Mouse (Mus musculus): ENCODE results near the gene Cd33. TPM values are rescaled to one million over a fixed set of nuclear protein-coding genes. Genes with fewer than 3 reads are reported as not detected.
A peak's percentile ranks its signal among the peaks of the same experiment; 100 is the strongest.

Gene Cd33
- polyA plus RNA-seq (2016; fragmentation: Nextera tagmentation; extraction: Ambion mirVana), result 1.5 and 1.6 TPM in 2 replicates

DNA sequence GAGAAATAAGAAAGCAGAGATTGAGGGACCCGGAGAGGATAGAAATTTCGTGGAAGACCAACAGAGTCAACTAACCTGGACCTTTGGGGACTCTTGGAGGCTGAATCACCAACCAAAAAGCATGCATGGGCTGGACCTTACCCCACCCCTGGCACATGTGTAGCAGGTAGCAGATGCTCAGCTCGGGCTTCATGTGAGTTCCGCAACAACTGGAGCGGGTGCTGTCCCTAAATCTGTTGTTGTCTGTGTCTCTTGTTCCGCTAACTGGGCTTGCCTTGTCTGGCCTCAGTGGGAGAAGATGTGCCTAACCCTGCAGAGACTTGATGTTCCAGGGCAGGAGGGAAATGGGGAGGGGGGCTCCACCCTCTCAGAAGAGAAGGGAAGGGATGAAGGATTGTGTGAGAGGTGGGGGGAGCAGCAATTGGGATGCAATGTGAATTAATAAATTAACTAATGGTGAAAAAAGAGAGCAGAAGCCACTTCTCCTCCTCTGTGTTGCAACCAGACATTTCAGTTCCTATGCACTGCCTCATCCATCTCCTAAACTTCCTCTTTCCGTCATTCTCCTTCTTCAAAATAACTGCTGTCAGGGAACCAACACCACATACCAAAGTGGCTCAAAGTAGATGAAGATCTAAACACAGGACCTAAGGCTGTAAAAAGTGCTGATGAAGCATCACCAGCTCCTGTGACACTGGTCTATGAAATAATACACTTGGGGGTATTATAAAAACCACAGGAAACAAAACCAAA lies at the start of gene Cd33:
TSS of gene Cd33 (minus strand) at position 204 of the 753 bp plus-strand sequence.
- Histone ChIP-seq H3K9ac (no peak within 1 kb of the TSS), H3K9me3 (replicated peaks) (no peaks in the 10 kb centered on the region), H3K4me2 (no peak within 1 kb of the TSS), H3K27me3 (replicated peaks) (no peaks in the 10 kb centered on the region), H3K27ac (no peak within 1 kb of the TSS), H3K36me3 (no peaks in the 10 kb centered on the region), H3K4me1 (no peaks in the 10 kb centered on the region), H3K4me3 (no peak within 1 kb of the TSS)
- WGBS (ENCODE audit: insufficient replicate concordance), result 42% methylated on average over 7 of the region's 7 CpGs
- ATAC-seq, result no peak

GRCm38 (mm10) chr7:43584790-43585189 lies 40.6 kb upstream of the Cd33 start:
- WGBS (ENCODE audit: insufficient replicate concordance), result 77% methylated on average over 5 of the region's 5 CpGs
- Histone ChIP-seq H3K27me3 (replicated peaks) (no peaks in the 10 kb centered on the region), H3K4me2 (no peak overlapping the region), H3K27ac (no peak overlapping the region), H3K4me3 (no peak overlapping the region), H3K9me3 (replicated peaks) (no peaks in the 10 kb centered on the region), H3K4me1 (peaks cover 17% of the 10 kb centered on the region), H3K9ac (no peak overlapping the region), H3K36me3 (peaks cover 61% of the 10 kb centered on the region)
- no peak for ATAC-seq

GRCm38 (mm10) chr7:43580526-43580925 lies 36.3 kb upstream of the Cd33 start:
- no peak overlapping the region for H3K27ac ChIP-seq
- WGBS (ENCODE audit: insufficient replicate concordance), result 77% methylated on average over 5 of the region's 5 CpGs
- peak overlapping the region; percentile 70 for H3K9ac ChIP-seq
- H3K9me3 ChIP-seq (replicated peaks), result no peaks in the 10 kb centered on the region
- no peaks in the 10 kb centered on the region for H3K27me3 ChIP-seq (replicated peaks)
- H3K4me2 ChIP-seq, result peak overlapping the region; percentile 88
- peaks cover 19% of the 10 kb centered on the region for H3K36me3 ChIP-seq
- H3K4me3 ChIP-seq, result peak overlapping the region; percentile 75
- H3K4me1 ChIP-seq, result peaks cover 17% of the 10 kb centered on the region
- ATAC-seq, result no peak

DNA sequence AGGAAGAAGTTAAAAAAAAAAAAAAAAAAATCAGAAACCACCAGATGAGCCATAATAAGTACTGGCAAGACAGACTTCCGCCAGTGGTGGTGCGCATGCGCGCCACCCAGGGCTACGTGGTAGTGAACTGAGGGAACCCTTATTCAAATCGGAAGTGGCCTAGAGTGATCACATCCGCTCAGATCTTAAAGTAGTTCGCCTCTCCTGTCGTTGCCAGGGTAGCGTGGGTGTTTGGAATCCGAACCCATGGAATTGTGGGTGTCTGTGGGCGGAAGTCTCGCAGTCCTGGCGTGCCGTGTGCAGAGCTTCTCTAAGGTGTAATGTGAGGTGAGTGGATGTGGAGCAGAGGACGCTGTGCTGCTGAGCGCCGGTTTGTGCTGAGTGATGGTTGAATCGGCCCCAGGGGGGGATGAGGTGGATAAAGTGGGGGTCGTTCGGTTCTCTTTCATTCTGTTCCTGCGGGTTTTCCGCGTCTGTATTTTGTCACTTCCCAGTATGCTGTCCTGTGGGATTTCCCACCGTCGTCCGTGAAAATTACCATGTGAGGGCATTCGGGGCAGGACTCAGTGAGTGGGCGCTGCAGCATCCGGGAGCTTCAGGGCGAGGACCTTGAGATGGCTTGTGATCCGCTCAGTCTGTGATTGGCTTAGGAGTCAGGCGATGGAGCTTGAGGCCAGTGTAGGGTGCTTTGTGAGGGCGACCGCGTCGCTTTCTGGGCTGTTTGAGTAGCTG lies 35.4 kb upstream of the Cd33 start, which contains the start of gene Zfp719:
TSS of gene Zfp719 (plus strand) at position 171 of the 732 bp plus-strand sequence.
- peak within 1 kb of the TSS; percentile 78 for H3K27ac ChIP-seq
- WGBS (ENCODE audit: insufficient replicate concordance), result under 1% methylated on average over 37 of the region's 37 CpGs

GRCm38 (mm10) chr7:43571216-43571615 lies 27.0 kb upstream of the Cd33 start:
- Histone ChIP-seq H3K27ac (no peak overlapping the region), H3K27me3 (replicated peaks) (no peaks in the 10 kb centered on the region), H3K9me3 (replicated peaks) (no peaks in the 10 kb centered on the region), H3K4me3 (no peak overlapping the region), H3K4me2 (no peak overlapping the region), H3K9ac (no peak overlapping the region), H3K4me1 (no peaks in the 10 kb centered on the region), H3K36me3 (peaks cover 14% of the 10 kb centered on the region)
- ATAC-seq, result no peak
- WGBS (ENCODE audit: insufficient replicate concordance), result 69% methylated on average over 2 of the region's 2 CpGs

More for the DNA sequence above, 35.4 kb upstream of the Cd33 start, which contains the start of gene Zfp719:
- H3K4me2 ChIP-seq, result peak within 1 kb of the TSS; percentile 88
- peaks cover 12% of the 10 kb centered on the region for H3K36me3 ChIP-seq
- no peaks in the 10 kb centered on the region for H3K9me3 ChIP-seq (replicated peaks)
- H3K4me3 ChIP-seq, result peak within 1 kb of the TSS; percentile 75
- H3K27me3 ChIP-seq (replicated peaks), result no peaks in the 10 kb centered on the region
- peak; percentile 91 for ATAC-seq
- H3K4me1 ChIP-seq, result peaks cover 17% of the 10 kb centered on the region
- peak within 1 kb of the TSS; percentile 70 for H3K9ac ChIP-seq

DNA sequence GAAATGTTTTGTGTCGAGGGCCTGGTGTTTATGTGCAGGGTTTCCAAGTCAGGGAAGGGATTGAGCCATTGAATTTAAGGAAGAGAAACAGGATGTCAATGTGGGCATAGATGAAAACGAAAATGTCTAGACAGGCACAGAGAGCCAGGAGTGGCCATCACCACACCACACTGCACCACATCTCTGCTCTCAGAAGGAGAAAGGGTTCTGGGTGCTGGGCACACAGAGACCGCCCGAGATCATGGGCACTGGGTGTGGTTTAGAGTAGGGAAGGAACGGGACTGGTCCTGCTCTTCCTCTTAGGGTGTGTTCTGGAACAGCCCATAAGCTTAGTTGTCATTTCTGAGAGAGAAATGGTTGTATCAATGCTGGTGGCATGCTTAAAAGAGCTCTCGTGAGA lies 19.1 kb upstream of the Cd33 start:
- Histone ChIP-seq H3K9ac (no peak overlapping the region), H3K4me2 (peak overlapping the region; percentile 73; the same call in 1 of the 2 replicates), H3K27ac (no peak overlapping the region), H3K27me3 (replicated peaks) (0 out of 2 replicates have a peak, but pooled peaks cover 4% of the 10 kb centered on the region), H3K4me1 (no peaks in the 10 kb centered on the region), H3K9me3 (replicated peaks) (no peaks in the 10 kb centered on the region), H3K36me3 (no peaks in the 10 kb centered on the region; the same call in 1 of the 2 replicates), H3K4me3 (0 out of 2 replicates have a peak overlapping the region, but pooled peaks have one; percentile 58)
- 38% methylated on average over 6 of the region's 6 CpGs for WGBS (ENCODE audit: insufficient replicate concordance)
- no peak for ATAC-seq

DNA sequence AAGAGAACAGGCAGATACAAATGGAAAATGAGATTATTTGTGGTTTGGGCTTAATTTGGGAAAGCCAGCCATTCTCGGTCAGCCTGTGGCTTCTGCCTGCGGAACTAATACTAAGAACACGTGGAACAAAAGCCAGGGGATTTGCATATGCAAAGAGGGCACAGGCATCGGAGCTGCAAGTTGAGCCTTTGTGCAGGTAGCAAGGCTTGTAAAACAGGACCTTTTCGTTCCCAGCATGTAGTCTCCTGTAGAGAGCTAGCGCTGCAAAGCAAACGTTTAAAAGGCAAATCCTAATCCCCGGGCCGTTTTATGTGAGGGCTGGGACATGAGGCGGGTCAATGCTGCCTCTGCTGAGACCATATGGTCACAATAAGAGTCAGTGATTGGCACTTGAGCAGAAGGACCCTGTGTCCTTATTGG lies 18.4 kb upstream of the Cd33 start:
- Histone ChIP-seq H3K4me3 (peak overlapping the region; percentile 58), H3K27me3 (replicated peaks) (0 out of 2 replicates have a peak, but pooled peaks cover 4% of the 10 kb centered on the region), H3K27ac (no peak overlapping the region), H3K4me2 (peak overlapping the region; percentile 73), H3K9ac (peak overlapping the region; percentile 54), H3K36me3 (no peaks in the 10 kb centered on the region; the same call in 1 of the 2 replicates), H3K9me3 (replicated peaks) (no peaks in the 10 kb centered on the region), H3K4me1 (no peaks in the 10 kb centered on the region)
- WGBS (ENCODE audit: insufficient replicate concordance), result 2% methylated on average over 10 of the region's 10 CpGs
- ATAC-seq, result no peak

DNA sequence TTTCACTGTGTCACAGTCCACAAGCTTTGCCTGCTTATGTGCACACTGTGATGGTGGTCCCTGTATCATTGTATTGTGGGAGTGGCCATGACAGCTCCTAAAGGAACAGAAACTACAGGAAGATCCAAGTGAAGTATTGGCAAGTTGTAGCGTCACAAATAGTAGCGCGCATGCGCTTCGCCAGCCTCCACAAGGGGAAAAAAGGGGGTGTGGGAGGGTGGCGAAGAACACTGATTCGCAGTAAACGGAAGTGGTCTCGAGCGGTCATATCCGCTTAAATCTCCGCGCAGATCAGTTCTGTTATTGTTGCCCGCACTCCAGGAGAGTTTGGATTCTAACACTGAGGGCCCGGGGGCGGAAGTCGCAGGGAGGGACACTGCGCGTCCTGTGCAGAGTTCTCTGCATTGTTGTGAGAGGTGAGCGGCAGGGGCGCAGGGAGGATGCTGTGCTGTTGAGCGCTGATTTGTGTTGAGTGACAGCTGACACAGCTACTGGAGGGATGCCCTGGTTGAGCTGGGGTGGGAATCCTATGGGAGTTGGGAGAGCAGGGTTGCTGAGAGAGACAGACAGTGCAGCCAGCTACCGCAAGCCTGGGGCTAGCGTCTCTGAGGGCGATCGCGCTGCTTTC lies 17.9 kb upstream of the Cd33 start, which contains the start of gene Zfp658:
TSS of gene Zfp658 (plus strand) at position 251 of the 628 bp plus-strand sequence.
- no peaks in the 10 kb centered on the region for H3K9me3 ChIP-seq (replicated peaks)
- H3K4me3 ChIP-seq, result peak within 1 kb of the TSS; percentile 58
- no peaks in the 10 kb centered on the region for H3K4me1 ChIP-seq
- no peaks in the 10 kb centered on the region; the same call in 1 of the 2 replicates for H3K36me3 ChIP-seq
- WGBS (ENCODE audit: insufficient replicate concordance), result under 1% methylated on average over 27 of the region's 27 CpGs
- H3K27me3 ChIP-seq (replicated peaks), result 0 out of 2 replicates have a peak, but pooled peaks cover 4% of the 10 kb centered on the region
- peak; percentile 67 for ATAC-seq
- peak within 1 kb of the TSS; percentile 54 for H3K9ac ChIP-seq
- H3K4me2 ChIP-seq, result peak within 1 kb of the TSS; percentile 73
- no peak within 1 kb of the TSS for H3K27ac ChIP-seq

DNA sequence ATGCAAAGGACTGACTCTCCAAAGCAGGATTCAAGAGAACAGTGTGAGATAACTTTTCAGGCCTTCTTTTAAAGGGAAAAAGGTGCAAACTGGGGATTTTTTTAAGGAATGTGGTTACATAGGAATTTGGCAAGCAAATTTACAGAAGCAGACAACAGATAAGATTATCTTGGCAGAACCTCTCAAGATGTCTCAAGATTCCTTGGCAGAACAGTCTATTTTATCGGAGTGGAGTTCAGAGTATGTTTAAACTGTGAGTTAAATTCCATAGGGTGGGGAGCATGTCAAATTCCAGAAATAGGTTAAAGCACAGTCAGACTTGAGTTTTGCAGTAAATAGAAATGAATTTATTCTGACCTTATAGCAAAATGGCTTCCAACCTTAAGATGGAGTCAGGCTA lies 12.7 kb upstream of the Cd33 start:
- 57% methylated on average over 1 of the region's 1 CpGs for WGBS (ENCODE audit: insufficient replicate concordance)
- H3K27me3 ChIP-seq (replicated peaks), result 0 out of 2 replicates have a peak, but pooled peaks cover 4% of the 10 kb centered on the region
- H3K4me3 ChIP-seq, result no peak overlapping the region
- H3K4me2 ChIP-seq, result no peak overlapping the region
- no peaks in the 10 kb centered on the region for H3K4me1 ChIP-seq
- H3K36me3 ChIP-seq, result no peaks in the 10 kb centered on the region
- H3K9me3 ChIP-seq (replicated peaks), result no peaks in the 10 kb centered on the region
- no peak for ATAC-seq
- no peak overlapping the region for H3K27ac ChIP-seq
- no peak overlapping the region for H3K9ac ChIP-seq

DNA sequence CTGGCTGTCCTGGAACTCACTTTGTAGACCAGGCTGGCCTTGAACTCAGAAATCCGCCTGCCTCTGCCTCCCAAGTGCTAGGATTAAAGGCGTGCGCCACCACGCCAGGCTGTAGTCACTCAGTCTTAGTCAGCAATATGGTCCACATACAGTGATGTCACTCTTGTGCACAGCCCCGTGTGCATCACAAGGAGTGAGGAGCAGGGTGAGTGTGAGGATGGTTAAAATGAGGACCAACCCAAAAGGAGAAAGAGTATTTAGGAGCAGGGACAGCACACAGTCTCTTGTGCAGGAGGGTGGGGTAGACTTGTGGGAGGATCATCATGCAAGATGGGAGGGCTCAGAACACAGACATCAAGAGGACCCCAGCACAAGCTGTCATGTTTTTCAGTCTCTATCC lies 11.1 kb upstream of the Cd33 start:
- WGBS (ENCODE audit: insufficient replicate concordance), result 65% methylated on average over 5 of the region's 5 CpGs
- H3K4me3 ChIP-seq, result no peak overlapping the region
- H3K9me3 ChIP-seq (replicated peaks), result no peaks in the 10 kb centered on the region
- H3K4me1 ChIP-seq, result no peaks in the 10 kb centered on the region
- H3K9ac ChIP-seq, result no peak overlapping the region
- H3K27me3 ChIP-seq (replicated peaks), result no peaks in the 10 kb centered on the region
- no peaks in the 10 kb centered on the region for H3K36me3 ChIP-seq
- no peak overlapping the region for H3K4me2 ChIP-seq
- no peak overlapping the region for H3K27ac ChIP-seq
- ATAC-seq, result no peak

GRCm38 (mm10) chr7:43554550-43554949 lies 10.3 kb upstream of the Cd33 start:
- Histone ChIP-seq H3K4me3 (no peak overlapping the region), H3K4me1 (no peaks in the 10 kb centered on the region), H3K4me2 (no peak overlapping the region), H3K9me3 (replicated peaks) (no peaks in the 10 kb centered on the region), H3K9ac (no peak overlapping the region), H3K27ac (no peak overlapping the region), H3K27me3 (replicated peaks) (no peaks in the 10 kb centered on the region), H3K36me3 (no peaks in the 10 kb centered on the region)
- 10% methylated on average over 3 of the region's 3 CpGs for WGBS (ENCODE audit: insufficient replicate concordance)
- no peak for ATAC-seq

All from liver, embryonic 12.5 days (tissue).